Mouse (Mus musculus) ES-E14 (cell line): ENCODE measurements around the gene C1qtnf4.

Experiments
- MAFK ChIP-seq: IDR thresholded peaks from 2 replicates; pipeline ENCODE4 v1.6.1; 2014; ENCODE audit warnings: mild to moderate bottlenecking, low read depth, low read length, inconsistent platforms; ENCODE audit not compliant: insufficient read depth
- ZC3H11A ChIP-seq: IDR thresholded peaks from 2 replicates; pipeline ENCODE4 v1.6.1; 2012; ENCODE audit warnings: low read depth, mild to moderate bottlenecking, inconsistent platforms, low read length, borderline replicate concordance

DNA sequence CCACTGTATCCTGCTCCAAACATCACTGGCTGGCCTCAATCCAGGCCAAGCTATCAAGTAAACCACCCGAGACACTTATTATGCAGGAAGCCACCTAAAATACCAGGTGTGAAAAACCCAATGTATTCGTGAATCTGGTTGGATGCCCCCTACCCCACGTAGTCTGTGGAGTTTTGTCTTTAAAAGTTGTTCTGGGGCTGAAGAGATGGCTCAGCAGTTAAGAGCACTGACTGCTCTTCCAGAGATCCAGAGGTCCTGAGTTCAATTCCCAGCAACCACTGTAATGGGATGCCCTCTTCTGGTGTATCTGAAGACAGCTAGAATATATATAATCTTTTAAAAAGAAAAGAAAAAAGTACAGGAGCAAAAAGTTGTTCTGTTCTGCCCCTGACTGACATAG is 52.7 kb downstream of the C1qtnf4 start:
- TF ChIP-seq ZC3H11A, result no peak
- TF ChIP-seq MAFK, result no peak
